Mouse (Mus musculus): ENCODE results near the gene Metap2.

GRCm38 (mm10) chr10:93818661-93819060 lies 78.2 kb downstream of the Metap2 start:
- no peak for TF ChIP-seq POLR2A (IDR thresholded peaks at IDR 0.05; ENCODE audit: low read depth, low read length)
- no peak for TF ChIP-seq CTCF (IDR thresholded peaks at IDR 0.05; ENCODE audit: borderline replicate concordance, insufficient read depth, low read length)

All from embryonic fibroblast, embryonic 13.5 days (primary cell).